Mouse (Mus musculus) embryonic fibroblast, embryonic 13.5 days (primary cell): Measurements from ENCODE around the gene Cldn11. TPM values are rescaled to one million over a fixed set of nuclear protein-coding genes. Genes with fewer than 3 reads are reported as not detected.
"Not testable (repeated sequence)": the region's sequence is repeated elsewhere in the genome, so short reads cannot be mapped to it uniquely, and the experiment has no call there.

Source experiments
- H3K27ac ChIP-seq: 2 replicates; pipeline ENCODE4 v1.5.1; 2012; ENCODE audit warnings: low read length, control low read depth, inconsistent platforms; ENCODE audit not compliant: insufficient read depth
- H3K4me1 ChIP-seq: 2 replicates; pipeline ENCODE4 v1.6.1; 2011; ENCODE audit warnings: low read length; ENCODE audit not compliant: control insufficient read depth, insufficient read depth
- H3K4me3 ChIP-seq: 2 replicates; pipeline ENCODE4 v1.5.1; 2011; ENCODE audit warnings: mild to moderate bottlenecking, control low read depth, low read length; ENCODE audit not compliant: insufficient read depth
- CTCF ChIP-seq: IDR thresholded peaks from 2 replicates; pipeline ENCODE4 v1.5.1; 2011; ENCODE audit warnings: mild to moderate bottlenecking, control low read depth, low read length, moderate library complexity, borderline replicate concordance; ENCODE audit not compliant: insufficient read depth
- POLR2A ChIP-seq: IDR thresholded peaks from 2 replicates; pipeline ENCODE4 v1.6.1; 2011; ENCODE audit warnings: low read depth, mild to moderate bottlenecking, control low read depth, low read length, moderate library complexity
- polyA plus RNA-seq: library from polyadenylated mRNA; stranded (reverse); fragments of >200 nt; gene quantifications from 2 replicates; pipeline ENCODE4 v1.2.4, GENCODE M21; 2011; ENCODE audit warnings: low read depth; ENCODE audit not compliant: missing spikeins, insufficient read length

Cldn11 gene
- polyA plus RNA-seq, 1 experiment = 1.0 TPM

GRCm38 (mm10) chr3:31133664-31134063, 16.1 kb upstream of the Cldn11 start:
- Histone ChIP-seq H3K4me1 (no peaks in the 10 kb centered on the region), H3K4me3 (no peak overlapping the region), H3K27ac (no peak overlapping the region)
- TF ChIP-seq POLR2A = no peak
- TF ChIP-seq CTCF = no peak

- Histone ChIP-seq H3K4me1 (no peaks in the 10 kb centered on the region), H3K27ac (no peak overlapping the region), H3K4me3 (no peak overlapping the region)
- no peak for TF ChIP-seq POLR2A
- TF ChIP-seq CTCF = no peak
These were observed 15.5 kb upstream of the Cldn11 start for GRCm38 (mm10) chr3:31134246-31134645.

DNA sequence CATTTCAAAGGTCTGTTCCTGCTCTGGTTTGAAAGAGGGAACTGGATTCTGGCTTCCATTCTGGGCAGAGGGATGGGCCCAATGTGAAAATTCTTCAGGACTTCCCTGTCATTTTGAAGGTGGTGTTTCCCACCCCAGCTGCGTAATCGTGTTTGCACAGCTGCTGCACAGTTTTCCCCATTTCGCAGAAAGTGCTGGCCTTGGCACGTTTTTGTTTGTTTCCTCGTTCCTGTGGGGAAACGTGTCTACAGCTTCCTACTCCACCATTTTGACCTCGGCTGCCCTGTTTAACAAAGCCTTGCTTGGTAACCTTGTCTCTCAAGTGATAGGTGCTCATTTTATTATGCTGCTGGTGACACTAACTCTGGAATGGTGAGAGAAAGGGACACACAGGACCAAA, 15.0 kb upstream of the Cldn11 start:
- H3K27ac ChIP-seq = no peak overlapping the region
- H3K4me3 ChIP-seq = no peak overlapping the region
- TF ChIP-seq POLR2A = no peak
- TF ChIP-seq CTCF = no peak
- no peaks in the 10 kb centered on the region for H3K4me1 ChIP-seq

GRCm38 (mm10) chr3:31136591-31136990, 13.1 kb upstream of the Cldn11 start:
- H3K27ac ChIP-seq, H3K4me3 ChIP-seq, H3K4me1 ChIP-seq: not testable (repeated sequence)

DNA sequence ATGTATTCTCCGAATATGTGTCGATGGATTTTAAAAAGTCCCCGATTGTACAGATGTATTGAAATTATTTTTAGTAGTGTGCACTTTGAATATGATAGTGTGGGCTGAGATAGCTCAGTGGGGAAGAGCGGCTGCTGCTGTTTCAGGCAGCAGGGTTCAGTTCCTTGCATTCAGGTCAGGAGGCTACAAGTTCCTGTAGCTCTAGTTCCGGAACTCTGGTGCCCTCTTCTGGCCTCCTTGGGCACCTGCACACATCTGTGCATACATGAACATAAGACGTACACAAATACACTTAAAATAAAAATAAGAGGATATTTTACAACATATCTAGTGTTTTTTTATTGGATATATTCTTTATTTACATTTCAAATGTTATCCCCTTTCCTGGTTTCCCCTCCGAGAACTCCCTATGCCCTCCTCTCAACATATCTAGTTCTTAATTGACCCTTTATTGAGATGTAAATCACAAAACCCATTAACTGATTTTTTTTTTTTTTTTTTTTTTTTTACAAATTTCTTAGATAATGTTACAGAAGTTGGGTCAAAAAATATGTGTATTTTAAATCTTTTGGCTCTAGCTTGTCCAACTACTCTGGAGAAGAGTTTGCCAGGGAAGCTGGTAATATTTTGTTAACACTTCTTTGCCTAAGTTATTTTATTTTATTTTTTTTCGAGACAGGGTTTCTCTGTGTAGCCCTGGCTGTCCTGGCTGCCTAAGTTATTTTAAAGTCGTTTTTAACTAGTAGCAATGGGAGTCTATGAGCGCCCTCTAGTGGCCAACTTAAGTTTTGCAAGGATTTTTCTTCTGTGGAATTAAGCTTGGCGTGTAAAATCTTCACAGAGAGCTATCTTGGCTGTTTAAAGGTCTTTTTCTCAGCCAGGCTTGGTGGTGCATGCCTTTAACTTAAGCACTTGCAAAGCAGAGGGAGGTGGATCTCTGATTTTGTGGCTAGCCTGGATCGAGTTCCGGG, 11.0 kb upstream of the Cldn11 start:
- Histone ChIP-seq H3K4me1 (no peaks in the 10 kb centered on the region), H3K27ac (no peak overlapping the region), H3K4me3 (no peak overlapping the region)
- no peak for TF ChIP-seq CTCF
- TF ChIP-seq POLR2A = no peak

GRCm38 (mm10) chr3:31141621-31142020, 8.1 kb upstream of the Cldn11 start:
- Histone ChIP-seq H3K4me3 (no peak overlapping the region), H3K27ac (no peak overlapping the region)
- TF ChIP-seq CTCF (no peak), POLR2A (no peak)

DNA sequence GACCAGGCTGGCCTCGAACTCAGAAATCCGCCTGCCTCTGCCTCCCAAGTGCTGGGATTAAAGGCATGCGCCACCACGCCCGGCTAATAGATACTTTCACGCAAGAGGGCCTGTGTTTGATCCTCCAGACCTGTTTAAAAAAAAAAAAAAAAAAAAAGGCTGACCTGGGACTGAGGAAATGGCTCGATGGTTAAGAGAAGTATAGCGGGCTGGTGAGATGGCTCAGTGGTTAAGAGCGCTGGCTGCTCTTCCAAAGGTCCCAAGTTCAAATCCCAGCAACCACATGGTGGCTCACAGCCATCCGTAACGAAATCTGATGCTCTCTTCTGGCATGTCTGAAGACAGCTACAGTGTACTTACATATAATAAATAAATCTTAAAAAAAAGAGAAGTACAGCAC, 4.5 kb upstream of the Cldn11 start:
- H3K4me3 ChIP-seq, H3K4me1 ChIP-seq, H3K27ac ChIP-seq: not testable (repeated sequence)

More at GRCm38 (mm10) chr3:31141621-31142020, 8.1 kb upstream of the Cldn11 start:
- no peaks in the 10 kb centered on the region for H3K4me1 ChIP-seq

- no peak overlapping the region for H3K4me3 ChIP-seq
- H3K4me1 ChIP-seq = no peaks in the 10 kb centered on the region
- TF ChIP-seq CTCF (peak; percentile 86), POLR2A (no peak)
- no peak overlapping the region for H3K27ac ChIP-seq
These were observed 4.0 kb upstream of the Cldn11 start for GRCm38 (mm10) chr3:31145641-31146290.

DNA sequence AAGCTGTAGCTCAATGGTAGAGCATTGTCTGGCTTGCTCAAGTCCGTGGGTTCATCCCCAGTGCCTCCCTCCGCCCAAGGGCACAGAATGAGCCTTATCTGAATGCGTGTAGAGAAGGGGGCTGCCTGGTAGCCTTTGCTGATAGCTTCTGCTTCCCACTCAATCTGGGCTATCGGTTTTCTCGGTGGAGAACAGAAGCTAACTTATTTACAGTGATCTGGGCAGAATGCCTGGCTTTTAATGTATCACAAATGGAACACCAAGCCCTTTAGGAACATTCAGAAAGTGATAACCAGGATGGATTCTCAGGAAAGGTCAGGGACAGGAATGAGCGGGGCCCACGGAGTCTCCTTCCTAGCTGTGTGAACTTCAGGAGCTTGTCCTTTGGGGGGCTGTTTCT, 1.1 kb upstream of the Cldn11 start:
- H3K4me1 ChIP-seq = peaks cover 2% of the 10 kb centered on the region; the same call in 1 of the 2 replicates

GRCm38 (mm10) chr3:31152108-31152507, 2.4 kb downstream of the Cldn11 start:
- H3K27ac ChIP-seq = no peak overlapping the region
- H3K4me1 ChIP-seq = peaks cover 2% of the 10 kb centered on the region; the same call in 1 of the 2 replicates
- H3K4me3 ChIP-seq = no peak overlapping the region
- TF ChIP-seq CTCF (no peak), POLR2A (no peak)

More for the DNA sequence above, 1.1 kb upstream of the Cldn11 start:
- no peak for TF ChIP-seq POLR2A
- no peak for TF ChIP-seq CTCF
- no peak overlapping the region for H3K4me3 ChIP-seq
- no peak overlapping the region for H3K27ac ChIP-seq
